Mouse (Mus musculus) adrenal gland, adult (tissue): ENCODE measurements around the gene Fam107a.
A peak's percentile ranks its signal among the peaks of the same experiment; 100 is the strongest.

Experiments
- DNase-seq, 2 experiments: peaks; one replicate each; pipeline ENCODE4 v3.0.0; 2022 to 2023; ENCODE audit warnings: low spot score in 1 of 2; ENCODE audit not compliant: inconsistent age in 2 of 2

Gene Fam107a

GRCm38 (mm10) chr14:8316366-8317193 lies 1.2 kb downstream of the Fam107a start:
- no peak for DNase-seq

- DNase-seq: no peak
These were observed 2.7 kb downstream of the Fam107a start for GRCm38 (mm10) chr14:8315169-8315568.

GRCm38 (mm10) chr14:8314536-8314935 lies 3.3 kb downstream of the Fam107a start:
- peak in 1 of 2 experiments; percentile 64 for DNase-seq

GRCm38 (mm10) chr14:8313877-8314276 lies 3.9 kb downstream of the Fam107a start:
- no peak for DNase-seq

GRCm38 (mm10) chr14:8309621-8310141 lies 8.1 kb downstream of the Fam107a start:
- DNase-seq: peak in 1 of 2 experiments; percentile 29

- no peak for DNase-seq
These were observed 9.2 kb downstream of the Fam107a start for GRCm38 (mm10) chr14:8308650-8309049.

- DNase-seq: no peak
These were observed 10.9 kb downstream of the Fam107a start for GRCm38 (mm10) chr14:8306884-8307283.

- DNase-seq: no peak
These were observed 12.8 kb downstream of the Fam107a start for GRCm38 (mm10) chr14:8305014-8305413.

- DNase-seq: peak in 1 of 2 experiments; percentile 71
These were observed 13.7 kb downstream of the Fam107a start for GRCm38 (mm10) chr14:8304082-8304481.

- no peak for DNase-seq
These were observed 15.1 kb downstream of the Fam107a start for GRCm38 (mm10) chr14:8302687-8303086.

- peak; percentile 55 to 81 for DNase-seq
These were observed 17.5 kb downstream of the Fam107a start for GRCm38 (mm10) chr14:8300281-8300680.

GRCm38 (mm10) chr14:8297889-8298293 lies 19.9 kb downstream of the Fam107a start:
- peak in 1 of 2 experiments; percentile 49 for DNase-seq

- no peak for DNase-seq
These were observed 23.6 kb downstream of the Fam107a start for GRCm38 (mm10) chr14:8294257-8294656.

- peak in 1 of 2 experiments; percentile 76 for DNase-seq
These were observed 31.2 kb downstream of the Fam107a start for GRCm38 (mm10) chr14:8286595-8286994.

GRCm38 (mm10) chr14:8283784-8284183 lies 34.0 kb downstream of the Fam107a start:
- no peak for DNase-seq

GRCm38 (mm10) chr14:8271281-8271680 lies 46.5 kb downstream of the Fam107a start:
- peak; percentile 38 to 74 for DNase-seq

GRCm38 (mm10) chr14:8264378-8264777 lies 53.4 kb downstream of the Fam107a start:
- DNase-seq: no peak

- DNase-seq: no peak
These were observed 55.6 kb downstream of the Fam107a start for GRCm38 (mm10) chr14:8262242-8262641.

GRCm38 (mm10) chr14:8260214-8260613 lies 57.6 kb downstream of the Fam107a start:
- no peak for DNase-seq

- DNase-seq: no peak
These were observed 58.7 kb downstream of the Fam107a start, which contains the start of gene Acox2 for GRCm38 (mm10) chr14:8259166-8259565. Gene Acox2 (minus strand): TSS chr14:8259353.

- DNase-seq: no peak
These were observed 59.1 kb downstream of the Fam107a start for GRCm38 (mm10) chr14:8258752-8259151.

- DNase-seq: peak in 1 of 2 experiments; percentile 62
These were observed 59.5 kb downstream of the Fam107a start for GRCm38 (mm10) chr14:8258335-8258627.
